Mouse (Mus musculus): Measurements from ENCODE around the gene Naa10. TPM values are rescaled to one million over a fixed set of nuclear protein-coding genes. Genes with fewer than 3 reads are reported as not detected.

The Naa10 gene
- polyA plus RNA-seq, 1 experiment from 2014 or later = 138 TPM

GRCm38 (mm10) chrX:73911588-73911987 is 10.2 kb downstream of the Naa10 start:
- Histone ChIP-seq H3K27ac (no peak overlapping the region), H3K4me2 (no peak overlapping the region), H3K9me3 (no peaks in the 10 kb centered on the region), H3K9ac (no peak overlapping the region), H3K4me3 (no peak overlapping the region), H3K4me1 (no peaks in the 10 kb centered on the region; the same call in 1 of the 2 replicates), H3K27me3 (no peaks in the 10 kb centered on the region), H3K36me3 (no peaks in the 10 kb centered on the region)
- no peak for ATAC-seq (ENCODE audit: borderline replicate concordance, extremely low read depth, low FRiP score, low TSS enrichment)
- WGBS = 83% methylated on average over 2 of the region's 2 CpGs

DNA sequence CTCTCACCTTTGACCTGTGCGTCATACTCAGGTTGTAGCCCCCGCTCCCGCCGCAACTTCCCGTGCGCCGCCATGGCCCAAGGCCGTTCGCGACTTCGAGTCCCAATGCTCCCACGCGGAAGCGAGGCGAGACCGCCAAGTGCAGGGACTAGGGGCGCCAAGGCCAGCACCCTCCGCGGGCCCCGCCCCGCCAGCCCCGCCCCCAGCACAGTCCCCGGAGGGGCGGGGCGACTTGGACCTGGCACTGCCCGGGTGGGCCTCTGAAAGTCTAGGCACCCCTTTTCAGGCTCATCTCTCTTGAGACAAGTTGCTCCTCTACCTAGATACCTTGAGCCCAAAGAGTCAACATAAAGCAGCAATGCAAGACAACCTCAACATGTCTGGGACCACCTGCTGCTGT is 10.6 kb downstream of the Naa10 start:
- no peak for ATAC-seq (ENCODE audit: borderline replicate concordance, extremely low read depth, low FRiP score, low TSS enrichment)
- 29% methylated on average over 19 of the region's 26 CpGs for WGBS
- H3K9ac ChIP-seq = no peak overlapping the region

DNA sequence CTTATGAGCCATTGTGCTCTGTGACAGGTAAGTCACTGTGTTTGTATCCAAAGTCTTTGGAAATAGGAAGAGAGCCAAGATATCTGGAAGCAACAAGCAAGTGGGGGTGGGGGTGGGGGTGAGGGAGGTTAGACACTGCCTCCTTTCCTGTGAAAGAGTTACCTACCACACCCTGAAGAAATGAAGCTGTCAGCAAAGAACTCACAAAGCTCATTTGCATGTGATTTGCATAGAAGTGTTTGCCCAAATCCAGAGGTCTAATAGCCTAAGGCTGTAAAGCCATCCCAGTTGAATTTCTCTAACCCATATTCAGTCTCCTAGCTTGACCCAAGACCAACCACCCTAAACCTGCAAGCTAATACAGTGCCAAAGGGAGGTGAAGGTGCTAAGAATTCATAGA is 11.3 kb downstream of the Naa10 start:
- Histone ChIP-seq H3K27me3 (no peaks in the 10 kb centered on the region), H3K36me3 (no peaks in the 10 kb centered on the region), H3K27ac (no peak overlapping the region), H3K9me3 (no peaks in the 10 kb centered on the region), H3K4me3 (no peak overlapping the region), H3K4me1 (no peaks in the 10 kb centered on the region; the same call in 1 of the 2 replicates), H3K9ac (no peak overlapping the region), H3K4me2 (no peak overlapping the region)
- no peak for ATAC-seq (ENCODE audit: borderline replicate concordance, extremely low read depth, low FRiP score, low TSS enrichment)

More for the DNA sequence above, 10.6 kb downstream of the Naa10 start:
- Histone ChIP-seq H3K4me2 (peak overlapping the region; percentile 46), H3K9me3 (no peaks in the 10 kb centered on the region), H3K27ac (no peak overlapping the region), H3K27me3 (no peaks in the 10 kb centered on the region), H3K36me3 (no peaks in the 10 kb centered on the region), H3K4me3 (peak overlapping the region; percentile 7; the same call in 1 of the 2 replicates), H3K4me1 (no peaks in the 10 kb centered on the region; the same call in 1 of the 2 replicates)

GRCm38 (mm10) chrX:73910049-73910448 is 11.7 kb downstream of the Naa10 start:
- no peak overlapping the region for H3K9ac ChIP-seq
- WGBS = 74% methylated on average over 1 of the region's 1 CpGs
- no peak for ATAC-seq (ENCODE audit: borderline replicate concordance, extremely low read depth, low FRiP score, low TSS enrichment)
- no peaks in the 10 kb centered on the region; the same call in 1 of the 2 replicates for H3K4me1 ChIP-seq
- H3K4me2 ChIP-seq = no peak overlapping the region
- no peaks in the 10 kb centered on the region for H3K36me3 ChIP-seq
- H3K9me3 ChIP-seq = no peaks in the 10 kb centered on the region
- H3K27ac ChIP-seq = no peak overlapping the region
- no peaks in the 10 kb centered on the region for H3K27me3 ChIP-seq
- H3K4me3 ChIP-seq = no peak overlapping the region

DNA sequence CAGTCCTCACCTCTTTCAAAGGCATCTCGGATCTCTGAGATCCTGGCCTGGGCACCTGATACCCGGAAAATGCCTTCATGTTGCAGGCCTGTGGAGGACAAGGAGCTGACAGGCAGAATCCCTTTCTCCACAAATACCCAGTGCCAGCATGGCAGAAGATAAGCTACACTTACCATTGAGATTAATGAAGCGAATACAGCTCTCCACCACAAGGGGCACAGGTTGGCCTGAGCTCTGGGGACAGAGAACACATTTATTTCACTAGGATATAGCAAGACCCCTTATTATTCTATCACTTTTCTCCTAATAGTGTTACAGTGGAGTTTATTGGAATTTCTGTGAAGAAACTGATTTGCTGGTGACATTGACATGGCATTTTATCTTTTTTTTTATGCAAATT is 23.8 kb downstream of the Naa10 start:
- no peak overlapping the region for H3K4me2 ChIP-seq
- no peak for ATAC-seq (ENCODE audit: borderline replicate concordance, extremely low read depth, low FRiP score, low TSS enrichment)
- no peaks in the 10 kb centered on the region for H3K36me3 ChIP-seq
- 60% methylated on average over 3 of the region's 3 CpGs for WGBS
- H3K9me3 ChIP-seq = no peaks in the 10 kb centered on the region
- H3K4me1 ChIP-seq = no peaks in the 10 kb centered on the region
- H3K27ac ChIP-seq = no peak overlapping the region
- H3K27me3 ChIP-seq = no peaks in the 10 kb centered on the region
- H3K9ac ChIP-seq = no peak overlapping the region
- H3K4me3 ChIP-seq = no peak overlapping the region

GRCm38 (mm10) chrX:73895719-73896118 is 26.0 kb downstream of the Naa10 start, which contains the start of gene L1cam:
Gene L1cam, minus strand, starts transcription at chrX:73896105.
- Histone ChIP-seq H3K4me1 (no peaks in the 10 kb centered on the region), H3K27ac (no peak within 1 kb of the TSS), H3K9me3 (no peaks in the 10 kb centered on the region), H3K27me3 (no peaks in the 10 kb centered on the region), H3K4me3 (no peak within 1 kb of the TSS), H3K9ac (no peak within 1 kb of the TSS), H3K36me3 (no peaks in the 10 kb centered on the region), H3K4me2 (no peak within 1 kb of the TSS)
- no peak for ATAC-seq (ENCODE audit: borderline replicate concordance, extremely low read depth, low FRiP score, low TSS enrichment)
- 16% methylated on average over 2 of the region's 2 CpGs for WGBS

GRCm38 (mm10) chrX:73892833-73893232 is 28.9 kb downstream of the Naa10 start:
- no peaks in the 10 kb centered on the region for H3K4me1 ChIP-seq
- 85% methylated on average over 14 of the region's 14 CpGs for WGBS
- no peaks in the 10 kb centered on the region for H3K36me3 ChIP-seq
- no peaks in the 10 kb centered on the region for H3K9me3 ChIP-seq
- no peak overlapping the region for H3K4me2 ChIP-seq
- H3K9ac ChIP-seq = no peak overlapping the region
- no peaks in the 10 kb centered on the region for H3K27me3 ChIP-seq
- H3K27ac ChIP-seq = no peak overlapping the region
- no peak for ATAC-seq (ENCODE audit: borderline replicate concordance, extremely low read depth, low FRiP score, low TSS enrichment)
- no peak overlapping the region for H3K4me3 ChIP-seq

- no peak for ATAC-seq (ENCODE audit: borderline replicate concordance, extremely low read depth, low FRiP score, low TSS enrichment)
- WGBS = 61% methylated on average over 6 of the region's 6 CpGs
- no peaks in the 10 kb centered on the region for H3K27me3 ChIP-seq
- H3K4me2 ChIP-seq = no peak within 1 kb of the TSS
- H3K9ac ChIP-seq = no peak within 1 kb of the TSS
- H3K4me1 ChIP-seq = no peaks in the 10 kb centered on the region
- no peak within 1 kb of the TSS for H3K4me3 ChIP-seq
- H3K9me3 ChIP-seq = no peaks in the 10 kb centered on the region
- H3K36me3 ChIP-seq = no peaks in the 10 kb centered on the region
- no peak within 1 kb of the TSS for H3K27ac ChIP-seq
Observed at GRCm38 (mm10) chrX:73891551-73892152, 30.1 kb downstream of the Naa10 start, which contains the start of gene Avpr2. Gene Avpr2, plus strand, starts transcription at chrX:73892102.

DNA sequence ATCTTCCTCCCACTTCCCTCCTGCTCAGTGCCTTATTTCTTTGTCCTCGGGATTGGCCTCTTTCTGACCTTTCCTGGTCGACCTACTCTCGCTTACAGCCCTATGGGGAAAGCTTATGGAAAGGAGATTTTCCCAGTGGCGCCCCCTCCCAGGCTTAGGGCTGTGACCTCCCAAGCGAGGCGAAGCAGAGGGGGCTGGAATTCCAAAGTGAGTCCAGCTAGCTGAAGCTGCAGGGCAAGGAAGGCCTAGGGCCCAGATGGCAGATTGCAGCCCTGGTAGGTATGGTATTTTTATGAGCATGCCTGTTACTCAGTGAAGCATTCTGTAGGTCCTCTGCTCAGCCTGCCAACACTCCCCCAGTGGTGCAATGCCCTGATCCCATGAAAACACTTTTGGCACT is 40.3 kb downstream of the Naa10 start:
- Histone ChIP-seq H3K9ac (no peak overlapping the region), H3K27ac (no peak overlapping the region), H3K4me3 (no peak overlapping the region), H3K4me1 (no peaks in the 10 kb centered on the region), H3K9me3 (no peaks in the 10 kb centered on the region), H3K4me2 (no peak overlapping the region), H3K27me3 (peaks cover 13% of the 10 kb centered on the region; the same call in 1 of the 2 replicates), H3K36me3 (no peaks in the 10 kb centered on the region)
- ATAC-seq (ENCODE audit: borderline replicate concordance, extremely low read depth, low FRiP score, low TSS enrichment) = no peak
- WGBS = 27% methylated on average over 6 of the region's 6 CpGs

DNA sequence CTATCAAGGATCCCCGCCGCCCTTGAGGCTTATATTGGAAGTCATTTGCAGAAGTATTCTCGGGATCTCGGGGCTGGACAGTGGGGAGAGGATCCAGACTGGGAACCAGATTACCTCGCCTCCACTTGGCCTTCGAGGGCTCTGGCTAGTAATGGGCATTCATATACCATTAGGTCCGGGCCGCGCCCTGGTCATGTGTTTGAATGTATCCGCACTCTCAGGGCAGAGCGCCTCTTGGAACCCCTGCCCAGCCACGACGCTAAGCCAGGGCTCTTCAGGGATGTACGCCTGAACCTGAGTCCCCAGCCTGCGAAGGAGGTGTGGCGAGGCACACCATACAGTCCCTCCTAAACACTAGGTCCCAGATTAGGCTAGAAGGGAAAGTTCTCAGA is 40.7 kb downstream of the Naa10 start:
- WGBS = 22% methylated on average over 16 of the region's 16 CpGs
- ATAC-seq (ENCODE audit: borderline replicate concordance, extremely low read depth, low FRiP score, low TSS enrichment) = no peak
- H3K36me3 ChIP-seq = no peaks in the 10 kb centered on the region
- no peak overlapping the region for H3K27ac ChIP-seq
- no peaks in the 10 kb centered on the region for H3K4me1 ChIP-seq
- peaks cover 13% of the 10 kb centered on the region; the same call in 1 of the 2 replicates for H3K27me3 ChIP-seq
- peak overlapping the region; percentile 43 for H3K4me3 ChIP-seq
- H3K9ac ChIP-seq = no peak overlapping the region
- no peaks in the 10 kb centered on the region for H3K9me3 ChIP-seq
- H3K4me2 ChIP-seq = peak overlapping the region; percentile 76

GRCm38 (mm10) chrX:73880194-73881035 is 41.3 kb downstream of the Naa10 start:
- ATAC-seq (ENCODE audit: borderline replicate concordance, extremely low read depth, low FRiP score, low TSS enrichment) = peak; percentile 84
- Histone ChIP-seq H3K36me3 (no peaks in the 10 kb centered on the region), H3K9ac (peak overlapping the region; percentile 22; the same call in 1 of the 2 replicates), H3K9me3 (no peaks in the 10 kb centered on the region), H3K4me1 (no peaks in the 10 kb centered on the region), H3K27ac (0 out of 2 replicates have a peak overlapping the region, but pooled peaks have one; percentile 41), H3K27me3 (peaks cover 13% of the 10 kb centered on the region; the same call in 1 of the 2 replicates), H3K4me2 (peak overlapping the region; percentile 76), H3K4me3 (peak overlapping the region; percentile 43)
- 18% methylated on average over 37 of the region's 48 CpGs for WGBS

- Histone ChIP-seq H3K27me3 (peaks cover 13% of the 10 kb centered on the region; the same call in 1 of the 2 replicates), H3K9ac (no peak overlapping the region), H3K4me3 (no peak overlapping the region), H3K4me2 (no peak overlapping the region), H3K36me3 (no peaks in the 10 kb centered on the region), H3K4me1 (no peaks in the 10 kb centered on the region), H3K27ac (no peak overlapping the region), H3K9me3 (no peaks in the 10 kb centered on the region)
- no peak for ATAC-seq (ENCODE audit: borderline replicate concordance, extremely low read depth, low FRiP score, low TSS enrichment)
- 69% methylated on average over 1 of the region's 1 CpGs for WGBS
Observed at GRCm38 (mm10) chrX:73877014-73877413, 44.7 kb downstream of the Naa10 start.
